Mouse (Mus musculus): ENCODE results near the gene Mctp1. TPM values are rescaled to one million over a fixed set of nuclear protein-coding genes. Genes with fewer than 3 reads are reported as not detected.

The Mctp1 gene
- total and polyA plus RNA-seq, 3 experiments: not detected

DNA sequence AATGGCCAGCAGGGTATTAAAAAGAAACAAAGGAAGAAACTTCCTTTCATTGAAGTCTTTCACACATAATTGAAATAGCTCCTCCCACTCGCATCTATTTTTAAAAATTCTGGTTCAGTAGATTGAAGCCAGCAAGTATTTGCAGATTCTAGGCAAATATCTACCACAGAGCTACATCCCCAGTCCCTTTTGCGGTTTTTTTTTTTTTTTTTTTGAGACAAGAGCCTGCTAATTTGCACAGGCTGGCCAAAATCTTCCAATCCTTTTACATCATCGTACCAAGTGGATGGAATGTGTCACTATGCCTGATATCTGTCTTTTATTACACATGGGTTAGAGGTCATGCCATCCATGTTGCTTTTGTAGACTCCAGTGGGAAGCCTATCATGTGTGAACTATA, 486.0 kb downstream of the Mctp1 start:
- no peaks in the 10 kb centered on the region for H3K36me3 ChIP-seq (ENCODE audit: control insufficient read depth in 1 of 2, insufficient read depth in 2 of 2, low read length in 2 of 2)
- no peak for DNase-seq (ENCODE audit: low read depth, low spot score)
- H3K9me3 ChIP-seq (replicated peaks; ENCODE audit: insufficient read depth, low read length): no peaks in the 10 kb centered on the region

DNA sequence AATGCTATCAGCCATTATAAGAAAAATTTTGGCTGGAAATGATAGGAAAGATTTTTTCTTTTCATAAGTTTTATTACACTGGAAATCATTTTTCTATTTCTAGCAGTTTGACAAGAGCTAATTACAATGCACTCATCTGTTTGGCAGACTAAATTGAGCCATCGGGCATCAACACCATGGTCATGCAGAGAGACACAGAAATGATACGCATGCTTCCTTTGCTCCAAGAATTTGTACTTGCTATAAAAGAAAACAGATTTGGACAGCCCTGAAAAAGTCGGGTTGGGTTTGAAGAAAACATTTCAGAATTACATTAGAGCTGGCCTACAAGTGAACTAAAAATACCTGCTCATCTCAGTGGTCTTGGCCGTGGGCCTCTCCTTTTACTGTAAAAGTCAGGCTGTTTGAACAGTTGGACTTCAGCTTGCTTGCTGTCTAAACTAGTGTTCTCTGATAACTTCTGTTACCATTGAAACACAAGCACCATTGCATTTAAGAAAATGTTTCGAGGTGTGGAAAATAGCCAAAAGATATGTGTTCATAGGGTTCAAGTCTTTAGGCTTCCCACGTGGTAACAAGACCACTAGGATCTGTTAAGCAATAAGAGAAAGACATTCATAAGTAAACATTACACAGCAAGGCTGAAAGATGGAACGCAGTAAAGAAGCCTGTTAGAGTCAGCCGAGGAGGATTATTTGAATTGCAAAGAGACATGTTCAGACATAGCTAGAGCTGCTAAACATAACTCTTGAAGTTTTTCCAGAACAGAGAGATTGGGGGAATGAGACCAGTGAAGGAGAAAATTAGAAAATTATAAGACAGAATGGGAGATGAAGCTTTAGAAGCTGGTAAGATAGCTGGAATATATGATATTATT, 493.8 kb downstream of the Mctp1 start:
- H3K27ac ChIP-seq (ENCODE audit: control insufficient read depth, low read depth, low read length): no peak overlapping the region
- H3K4me1 ChIP-seq (ENCODE audit: control insufficient read depth in 1 of 2, insufficient read depth in 2 of 2, low read length in 2 of 2): no peaks in the 10 kb centered on the region
- no peak overlapping the region for H3K4me3 ChIP-seq (ENCODE audit: control insufficient read depth in 1 of 2, insufficient read depth in 1 of 2, low read depth in 2 of 2, low read length in 2 of 2)
- no peaks in the 10 kb centered on the region for H3K9me3 ChIP-seq (replicated peaks; ENCODE audit: insufficient read depth, low read length)
- DNase-seq (ENCODE audit: low read depth, low spot score): no peak
- no peak for TF ChIP-seq GABPA (IDR thresholded peaks at IDR 0.05; ENCODE audit: low read depth, low read length)
- no peak for TF ChIP-seq UBTF (IDR thresholded peaks at IDR 0.05; ENCODE audit: borderline replicate concordance, insufficient read depth, low read depth, low read length)
- TF ChIP-seq TAL1 (IDR thresholded peaks at IDR 0.05; ENCODE audit: low read length): no peak
- no peak for TF ChIP-seq MAFK (IDR thresholded peaks at IDR 0.05; ENCODE audit: borderline replicate concordance, low read depth, low read length)
- no peak for TF ChIP-seq ZKSCAN1 (IDR thresholded peaks at IDR 0.05; ENCODE audit: low read depth, low read length)
- TF ChIP-seq POLR2AphosphoS5 (IDR thresholded peaks at IDR 0.05; ENCODE audit: borderline replicate concordance, low read depth, low read length): no peak
- TF ChIP-seq EP300 (IDR thresholded peaks at IDR 0.05; ENCODE audit: low read depth in 1 of 2, low read length in 2 of 2): no peak
- no peak for TF ChIP-seq USF1 (IDR thresholded peaks at IDR 0.05; ENCODE audit: low read depth, low read length)
- no peak for TF ChIP-seq HCFC1 (IDR thresholded peaks at IDR 0.05; ENCODE audit: low read depth, low read length)
- no peak for TF ChIP-seq NRF1 (IDR thresholded peaks at IDR 0.05; ENCODE audit: insufficient read depth, low read depth, low read length, poor library complexity, severe bottlenecking)
- no peak for TF ChIP-seq MYC (IDR thresholded peaks at IDR 0.05; ENCODE audit: low read depth, low read length)
- no peak for TF ChIP-seq ELF1 (IDR thresholded peaks at IDR 0.05; ENCODE audit: low read depth, low read length)
- no peak for TF ChIP-seq CHD1 (IDR thresholded peaks at IDR 0.05; ENCODE audit: low read depth, low read length)
- H3K27me3 ChIP-seq (ENCODE audit: control insufficient read depth in 1 of 2, insufficient read depth in 2 of 2, low read length in 2 of 2): no peaks in the 10 kb centered on the region
- H3K79me2 ChIP-seq (ENCODE audit: control insufficient read depth, insufficient read depth, low read length, poor library complexity): no peaks in the 10 kb centered on the region
- H3K36me3 ChIP-seq (ENCODE audit: control insufficient read depth in 1 of 2, insufficient read depth in 2 of 2, low read length in 2 of 2): no peaks in the 10 kb centered on the region
- no peak overlapping the region for H3K9ac ChIP-seq (ENCODE audit: control insufficient read depth, low read depth, low read length, poor library complexity, severe bottlenecking)

More for the DNA sequence above, 486.0 kb downstream of the Mctp1 start:
- Histone ChIP-seq H3K27ac (ENCODE audit: control insufficient read depth, low read depth, low read length) (no peak overlapping the region), H3K9ac (ENCODE audit: control insufficient read depth, low read depth, low read length, poor library complexity, severe bottlenecking) (no peak overlapping the region), H3K27me3 (ENCODE audit: control insufficient read depth in 1 of 2, insufficient read depth in 2 of 2, low read length in 2 of 2) (no peaks in the 10 kb centered on the region), H3K79me2 (ENCODE audit: control insufficient read depth, insufficient read depth, low read length, poor library complexity) (no peaks in the 10 kb centered on the region), H3K4me3 (ENCODE audit: control insufficient read depth in 1 of 2, insufficient read depth in 1 of 2, low read depth in 2 of 2, low read length in 2 of 2) (no peak overlapping the region), H3K4me1 (ENCODE audit: control insufficient read depth in 1 of 2, insufficient read depth in 2 of 2, low read length in 2 of 2) (no peaks in the 10 kb centered on the region)
- TF ChIP-seq ZMIZ1 (IDR thresholded peaks at IDR 0.05; ENCODE audit: low read depth, low read length) (no peak), POLR2AphosphoS2 (IDR thresholded peaks at IDR 0.05; ENCODE audit: low read length) (no peak), TBP (IDR thresholded peaks at IDR 0.05; ENCODE audit: low read depth, low read length) (no peak), MAX (IDR thresholded peaks at IDR 0.05; ENCODE audit: low read length) (no peak), CTCF (IDR thresholded peaks at IDR 0.05 in 2 of 3, conservative IDR thresholded peaks at IDR 0.05 in 1 of 3; ENCODE audit: control insufficient read depth in 1 of 3, insufficient read depth in 1 of 3, low read depth in 2 of 3, low read length in 3 of 3, poor library complexity in 1 of 3, severe bottlenecking in 1 of 3) (no peak), UBTF (IDR thresholded peaks at IDR 0.05; ENCODE audit: borderline replicate concordance, insufficient read depth, low read depth, low read length) (no peak), RCOR1 (IDR thresholded peaks at IDR 0.05; ENCODE audit: low read depth, low read length) (no peak), MYB (IDR thresholded peaks at IDR 0.05; ENCODE audit: low read depth, low read length) (no peak), EP300 (IDR thresholded peaks at IDR 0.05; ENCODE audit: low read depth in 1 of 2, low read length in 2 of 2) (no peak), NELFE (IDR thresholded peaks at IDR 0.05; ENCODE audit: low read depth, low read length) (no peak), POLR2AphosphoS5 (IDR thresholded peaks at IDR 0.05; ENCODE audit: borderline replicate concordance, low read depth, low read length) (no peak), ZNF384 (IDR thresholded peaks at IDR 0.05; ENCODE audit: low read depth, low read length) (no peak), GATA1 (IDR thresholded peaks at IDR 0.05; ENCODE audit: low read depth, low read length) (no peak), POLR2A (IDR thresholded peaks at IDR 0.05; ENCODE audit: control insufficient read depth in 1 of 2, insufficient read depth in 1 of 2, low read depth in 1 of 2, low read length in 2 of 2, poor library complexity in 1 of 2) (no peak), CHD2 (IDR thresholded peaks at IDR 0.05; ENCODE audit: low read length) (no peak), ETS1 (IDR thresholded peaks at IDR 0.05; ENCODE audit: low read depth, low read length) (no peak), CHD1 (IDR thresholded peaks at IDR 0.05; ENCODE audit: low read depth, low read length) (no peak), TAL1 (IDR thresholded peaks at IDR 0.05; ENCODE audit: low read length) (no peak), MAFK (IDR thresholded peaks at IDR 0.05; ENCODE audit: borderline replicate concordance, low read depth, low read length) (no peak)
